Mouse (Mus musculus): ENCODE measurements around the gene Gba. TPM values are rescaled to one million over a fixed set of nuclear protein-coding genes. Genes with fewer than 3 reads are reported as not detected.
"Not testable (repeated sequence)": the region's sequence is repeated elsewhere in the genome, so short reads cannot be mapped to it uniquely, and the experiment has no call there.

Gene Gba
- total RNA-seq, 2 experiments from 2014 or later = 78.1 to 79.5 TPM

DNA sequence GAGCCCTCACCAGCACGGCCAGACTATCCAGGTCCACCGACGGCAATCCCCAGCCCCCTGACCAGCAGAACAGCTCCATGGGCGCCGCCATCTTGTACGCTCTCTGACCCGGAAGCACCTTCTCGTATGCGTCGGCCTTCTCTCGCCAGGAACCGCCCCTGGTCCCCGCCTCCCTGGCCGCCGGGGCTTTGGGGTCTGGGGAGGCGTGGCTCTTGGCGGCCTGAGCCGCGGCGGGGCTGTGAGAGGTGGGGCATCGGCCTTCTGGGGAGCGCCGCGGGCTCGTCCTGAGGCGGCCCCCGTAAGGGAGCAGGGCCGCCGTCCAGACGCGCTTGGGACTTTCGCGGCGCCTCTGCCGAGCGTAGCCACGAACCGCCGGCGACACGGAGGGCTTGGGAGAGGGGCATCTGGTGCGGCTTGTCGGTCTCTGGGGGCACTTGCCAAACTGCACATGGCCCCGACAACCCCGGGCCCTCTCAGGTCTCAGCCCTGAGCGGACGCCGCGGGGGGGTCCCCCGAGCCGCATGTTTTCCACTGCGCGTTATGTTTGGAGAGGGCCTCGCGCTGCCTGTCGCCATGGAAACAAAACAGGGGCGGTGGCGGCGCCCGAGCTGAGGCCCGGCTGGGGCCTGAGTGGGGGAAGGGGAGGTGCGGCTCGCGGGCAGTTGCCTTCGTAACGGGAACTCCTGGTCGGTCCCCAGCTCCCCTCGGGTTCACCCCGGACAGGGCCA is 11.2 kb downstream of the Gba start:
- peak; percentile 90 for ATAC-seq (ENCODE audit: poor library complexity, severe bottlenecking)

DNA sequence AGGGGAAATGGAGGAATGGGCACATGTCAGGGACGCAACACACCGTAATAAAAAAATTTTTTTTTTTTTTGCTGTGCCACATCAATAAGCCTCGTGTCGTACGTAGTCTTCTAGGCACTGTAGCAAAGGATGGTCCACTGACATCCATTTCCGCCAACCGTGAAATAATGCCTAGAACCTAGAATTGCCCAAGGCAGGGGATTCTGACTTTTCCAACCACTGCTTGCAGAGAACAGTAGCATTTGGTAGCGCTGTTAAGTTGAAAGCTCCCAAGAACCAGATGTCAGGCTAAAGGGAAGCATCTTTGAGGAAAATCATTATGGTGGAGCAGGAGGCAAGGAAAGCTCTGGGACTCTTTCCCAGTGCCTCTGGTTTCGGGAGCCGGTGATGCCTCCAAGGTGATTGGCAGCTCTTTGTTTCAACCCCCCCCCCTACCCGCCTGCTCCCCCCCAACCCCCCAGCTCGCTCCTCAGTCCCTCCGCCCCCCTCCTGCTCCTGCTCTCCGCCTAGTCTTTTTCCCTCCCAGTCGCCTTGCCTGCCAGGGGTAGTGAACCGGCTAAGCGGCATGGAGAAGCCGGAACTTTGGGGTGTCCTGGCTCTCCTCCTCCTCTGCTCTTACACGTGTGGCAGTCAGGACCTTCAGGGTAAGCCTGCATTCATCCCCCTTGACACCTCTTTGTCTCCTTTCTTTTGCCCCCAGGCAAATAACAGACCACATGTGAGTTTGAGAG is 12.1 kb downstream of the Gba start, which contains the start of gene Thbs3:
TSS of gene Thbs3 (plus strand) at position 500 of the 731 bp plus-strand sequence.
- no peak for ATAC-seq (ENCODE audit: poor library complexity, severe bottlenecking)

- peak; percentile 77 for ATAC-seq (ENCODE audit: poor library complexity, severe bottlenecking)
Measured at GRCm38 (mm10) chr3:89215853-89216252, 13.1 kb downstream of the Gba start.

- not testable (repeated sequence) for ATAC-seq (ENCODE audit: poor library complexity, severe bottlenecking)
Measured at GRCm38 (mm10) chr3:89216407-89216806, 13.7 kb downstream of the Gba start.

DNA sequence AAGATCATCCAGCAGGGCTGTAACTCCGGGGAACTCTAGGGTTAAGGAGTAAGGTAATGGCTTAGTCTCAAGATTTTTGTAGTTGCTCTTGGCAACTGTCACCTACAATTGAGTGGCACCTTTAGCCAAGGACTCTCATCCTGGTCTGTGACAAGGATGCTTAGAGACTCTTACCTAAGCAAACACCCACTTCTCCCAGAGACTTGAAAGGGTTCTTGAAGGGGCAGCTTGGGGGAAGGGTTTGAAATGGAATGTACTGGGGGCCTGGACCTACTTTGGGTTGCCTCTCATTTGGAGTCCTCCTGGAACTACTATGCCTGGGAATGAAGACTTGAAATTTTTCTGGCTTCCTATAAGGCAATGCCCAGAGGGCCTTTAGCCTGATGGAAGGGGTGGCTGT is 15.5 kb downstream of the Gba start:
- ATAC-seq (ENCODE audit: poor library complexity, severe bottlenecking) = no peak

DNA sequence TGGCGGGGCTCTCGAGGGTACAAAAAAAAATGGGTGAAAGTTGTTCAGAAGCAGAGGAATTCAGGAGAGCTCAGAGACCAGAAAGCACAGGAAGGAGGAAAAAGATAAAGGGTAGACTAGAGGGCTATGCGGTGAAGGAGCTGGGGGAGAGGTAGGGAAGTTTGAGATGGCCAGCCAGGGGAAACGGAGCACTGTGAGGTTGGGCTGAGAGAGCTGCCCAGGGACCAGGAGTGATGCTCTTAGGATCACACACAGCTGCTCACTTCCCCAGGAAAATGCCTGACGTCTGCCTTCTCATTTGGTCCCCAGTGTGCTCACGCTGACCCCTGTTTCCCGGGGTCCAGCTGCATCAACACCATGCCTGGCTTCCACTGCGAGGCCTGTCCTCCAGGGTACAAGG is 16.8 kb downstream of the Gba start:
- no peak for ATAC-seq (ENCODE audit: poor library complexity, severe bottlenecking)

GRCm38 (mm10) chr3:89221167-89221566 is 18.4 kb downstream of the Gba start:
- no peak for ATAC-seq (ENCODE audit: poor library complexity, severe bottlenecking)

DNA sequence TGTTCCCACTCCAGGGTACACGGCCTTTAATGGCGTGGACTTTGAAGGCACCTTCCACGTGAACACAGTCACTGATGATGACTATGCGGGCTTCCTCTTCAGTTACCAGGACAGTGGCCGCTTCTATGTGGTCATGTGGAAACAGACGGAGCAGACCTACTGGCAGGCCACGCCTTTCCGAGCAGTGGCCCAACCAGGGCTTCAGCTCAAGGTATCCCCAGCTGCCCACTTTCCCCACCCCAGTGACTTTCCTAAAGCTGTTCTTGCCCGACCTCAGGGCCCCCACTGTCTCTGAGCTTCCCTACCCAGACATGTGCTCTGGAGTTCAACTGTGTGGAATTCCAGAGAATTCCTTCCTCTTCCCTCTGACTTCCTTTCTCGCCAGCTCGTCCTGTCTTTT is 22.1 kb downstream of the Gba start:
- no peak for ATAC-seq (ENCODE audit: poor library complexity, severe bottlenecking)

- no peak for ATAC-seq (ENCODE audit: poor library complexity, severe bottlenecking)
Measured at GRCm38 (mm10) chr3:89225321-89225815, 22.6 kb downstream of the Gba start.

- no peak for ATAC-seq (ENCODE audit: poor library complexity, severe bottlenecking)
Measured at GRCm38 (mm10) chr3:89225918-89226317, 23.2 kb downstream of the Gba start.

- ATAC-seq (ENCODE audit: poor library complexity, severe bottlenecking) = no peak
Measured at GRCm38 (mm10) chr3:89226361-89226760, 23.6 kb downstream of the Gba start.

DNA sequence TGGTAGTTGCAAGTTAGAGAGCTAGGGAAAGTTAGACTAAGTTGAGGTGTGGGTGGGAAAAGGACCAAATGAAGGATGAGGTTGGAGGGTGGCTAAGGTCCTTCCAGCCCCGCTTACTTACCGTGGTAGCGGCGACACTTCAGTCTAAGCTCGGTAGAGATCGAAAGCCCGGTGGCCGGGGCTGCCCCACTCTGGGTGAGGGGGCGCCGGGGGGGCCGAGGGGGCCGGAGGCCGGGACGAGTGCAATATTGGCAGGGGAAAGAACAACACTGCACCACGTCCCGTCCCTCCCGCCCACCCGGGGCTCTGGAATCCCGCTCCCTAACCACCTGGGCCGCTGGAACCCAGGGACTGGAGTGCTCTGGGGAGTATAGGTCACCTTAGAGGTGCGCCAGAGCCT is 24.2 kb downstream of the Gba start, which contains the start of gene Mtx1:
TSS of gene Mtx1 (minus strand) at position 189 of the 400 bp plus-strand sequence.
- ATAC-seq (ENCODE audit: poor library complexity, severe bottlenecking) = no peak

DNA sequence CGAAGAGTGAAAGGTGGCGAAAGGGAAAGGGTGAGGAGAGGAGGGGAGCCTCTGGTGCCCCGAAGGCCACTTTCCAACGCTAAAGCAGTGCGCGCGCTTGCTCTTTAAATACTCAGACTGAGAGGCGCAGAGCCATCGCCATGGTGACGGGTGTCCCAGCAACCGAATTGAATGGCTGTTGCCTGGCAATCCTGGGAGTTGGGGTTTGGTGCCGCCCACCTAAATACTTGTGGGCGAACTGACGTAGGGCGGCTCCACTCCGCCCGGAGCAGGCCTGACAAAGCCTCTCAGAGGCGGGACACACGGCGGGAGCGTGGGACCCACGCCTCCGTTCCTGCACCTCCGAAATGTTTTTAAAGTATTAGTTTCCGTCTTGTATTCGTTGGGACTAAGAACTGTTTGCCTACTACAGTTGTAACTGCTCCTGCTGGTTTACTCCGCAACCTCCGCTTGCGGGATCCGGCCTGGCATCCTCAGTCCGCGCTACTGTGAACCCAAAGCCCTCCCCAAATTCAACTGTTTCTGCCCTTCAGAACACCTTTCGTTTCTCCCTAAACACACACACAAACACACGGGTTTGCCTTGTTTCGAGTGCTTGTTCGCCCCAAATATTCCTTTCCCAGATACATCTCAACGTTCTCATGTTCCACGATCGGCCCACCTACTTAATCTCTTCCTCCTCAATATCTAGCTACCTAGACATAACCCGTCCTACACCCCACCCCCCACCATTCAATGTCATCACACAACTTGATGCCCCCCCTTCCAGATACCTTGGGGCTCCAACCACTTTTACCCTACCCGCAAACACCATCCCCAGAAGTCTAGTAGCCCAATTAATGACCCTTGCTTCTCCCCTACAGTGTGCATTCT is 24.8 kb downstream of the Gba start:
- ATAC-seq (ENCODE audit: poor library complexity, severe bottlenecking) = peak; percentile 22; the same call in 1 of the 2 replicates

- ATAC-seq (ENCODE audit: poor library complexity, severe bottlenecking) = peak; percentile 95
Measured at GRCm38 (mm10) chr3:89228180-89228549, 25.4 kb downstream of the Gba start.

DNA sequence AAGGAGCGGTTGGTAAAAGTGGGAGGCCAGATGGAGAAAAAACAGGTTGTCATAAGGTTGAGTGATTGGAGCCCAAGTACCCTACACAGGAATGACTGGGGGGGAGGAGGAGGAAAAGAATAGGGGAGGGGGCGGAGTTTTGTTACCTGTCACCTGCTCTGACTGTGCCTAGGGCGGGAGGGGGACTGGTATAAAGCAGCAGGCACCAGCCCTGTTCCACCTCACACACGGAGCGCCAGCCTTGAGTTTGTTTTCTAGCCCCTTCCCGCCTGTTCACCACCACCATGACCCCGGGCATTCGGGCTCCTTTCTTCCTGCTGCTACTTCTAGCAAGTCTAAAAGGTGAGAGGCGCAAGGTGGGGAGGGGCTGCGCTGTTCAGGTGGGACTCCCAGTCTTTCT is 26.1 kb downstream of the Gba start, which contains the start of gene Muc1:
TSS of gene Muc1 (plus strand) at position 222 of the 400 bp plus-strand sequence.
- ATAC-seq (ENCODE audit: poor library complexity, severe bottlenecking) = no peak

DNA sequence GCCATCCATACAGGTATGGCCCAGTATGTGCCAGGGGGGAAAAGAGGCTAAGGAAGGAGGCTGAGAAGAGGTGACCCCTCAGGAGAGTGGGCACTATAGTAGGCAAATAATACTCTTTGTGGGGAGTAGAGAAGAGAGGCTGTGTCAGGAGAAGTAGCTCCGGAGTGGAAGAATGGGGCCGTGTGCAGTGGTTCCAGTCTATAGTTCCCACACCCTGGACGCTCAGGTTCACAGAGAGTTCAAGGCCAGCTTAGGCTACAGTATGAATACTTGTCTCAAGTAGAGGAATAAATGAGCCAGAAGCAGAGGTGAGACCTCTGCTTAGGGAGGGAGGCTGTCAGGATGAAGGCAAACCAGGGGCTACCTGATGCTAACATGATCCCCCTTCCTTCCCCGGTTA is 26.5 kb downstream of the Gba start:
- no peak for ATAC-seq (ENCODE audit: poor library complexity, severe bottlenecking)

GRCm38 (mm10) chr3:89230561-89230960 is 27.8 kb downstream of the Gba start:
- no peak for ATAC-seq (ENCODE audit: poor library complexity, severe bottlenecking)

GRCm38 (mm10) chr3:89231345-89231744 is 28.6 kb downstream of the Gba start:
- ATAC-seq (ENCODE audit: poor library complexity, severe bottlenecking) = no peak

DNA sequence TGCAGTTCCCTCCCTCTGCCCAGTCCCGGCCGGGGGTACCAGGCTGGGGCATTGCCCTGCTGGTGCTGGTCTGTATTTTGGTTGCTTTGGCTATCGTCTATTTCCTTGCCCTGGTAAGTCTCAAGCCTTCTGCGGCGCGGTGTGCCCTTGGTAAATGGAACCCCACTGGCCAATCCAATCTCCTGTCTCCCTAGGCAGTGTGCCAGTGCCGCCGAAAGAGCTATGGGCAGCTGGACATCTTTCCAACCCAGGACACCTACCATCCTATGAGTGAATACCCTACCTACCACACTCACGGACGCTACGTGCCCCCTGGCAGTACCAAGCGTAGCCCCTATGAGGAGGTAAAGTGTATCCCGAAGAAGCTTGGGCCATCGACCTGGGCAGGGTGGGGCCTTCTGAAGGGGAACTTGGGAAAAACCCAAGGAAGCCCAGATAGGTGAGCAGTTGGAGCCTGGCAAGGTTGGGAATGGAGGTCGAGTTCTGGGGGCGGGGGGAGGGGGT is 29.1 kb downstream of the Gba start:
- ATAC-seq (ENCODE audit: poor library complexity, severe bottlenecking) = no peak

DNA sequence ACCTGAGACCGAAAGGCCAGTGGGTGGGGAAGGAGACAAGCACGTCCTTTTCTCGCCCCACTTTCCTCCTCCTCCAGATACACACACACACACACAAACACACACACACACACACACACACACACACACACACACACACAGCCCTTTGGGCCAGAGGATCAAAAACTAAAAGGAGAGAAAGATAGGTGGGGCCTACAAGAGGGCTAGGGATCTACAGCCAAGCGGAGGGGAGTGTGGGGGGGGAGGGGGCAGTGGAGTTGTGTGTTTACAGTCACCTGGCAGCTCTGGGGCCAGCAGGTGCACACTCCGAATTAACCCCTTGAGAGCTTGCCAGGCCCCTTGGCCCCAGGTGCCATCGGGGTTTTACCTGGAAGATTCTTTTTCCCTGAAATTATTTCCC is 29.9 kb downstream of the Gba start:
- no peak for ATAC-seq (ENCODE audit: poor library complexity, severe bottlenecking)

All from megakaryocyte, adult 5-6 weeks (primary cell).